Mouse (Mus musculus): ENCODE data around the gene Gm33543. TPM values are rescaled to one million over a fixed set of nuclear protein-coding genes. Genes with fewer than 3 reads are reported as not detected.

Gm33543 gene
- polyA plus RNA-seq, 1 experiment from 2014 or later: not detected

GRCm38 (mm10) chr10:95790771-95791426 lies 51.8 kb downstream of the Gm33543 start:
- Histone ChIP-seq H3K27ac (no peak overlapping the region), H3K9ac (no peak overlapping the region), H3K4me3 (no peak overlapping the region), H3K4me2 (replicated peaks) (no peak overlapping the region), H3K9me3 (no peaks in the 10 kb centered on the region), H3K4me1 (no peaks in the 10 kb centered on the region), H3K36me3 (no peaks in the 10 kb centered on the region), H3K27me3 (no peaks in the 10 kb centered on the region)
- ATAC-seq (ENCODE audit: low FRiP score, low read depth): no peak
- WGBS: 61% methylated on average over 15 of the region's 15 CpGs

- Histone ChIP-seq H3K4me2 (replicated peaks) (no peak overlapping the region), H3K4me3 (no peak overlapping the region), H3K9ac (no peak overlapping the region), H3K9me3 (no peaks in the 10 kb centered on the region; the same call in 1 of the 2 replicates), H3K27me3 (no peaks in the 10 kb centered on the region), H3K27ac (no peak overlapping the region), H3K36me3 (no peaks in the 10 kb centered on the region), H3K4me1 (peaks cover 7% of the 10 kb centered on the region)
- 90% methylated on average over 2 of the region's 2 CpGs for WGBS
- ATAC-seq (ENCODE audit: low FRiP score, low read depth): no peak
These were observed 55.6 kb downstream of the Gm33543 start for GRCm38 (mm10) chr10:95787176-95787575.

GRCm38 (mm10) chr10:95784837-95785236 lies 57.9 kb downstream of the Gm33543 start:
- no peak overlapping the region for H3K9ac ChIP-seq
- WGBS: 7% methylated on average over 7 of the region's 7 CpGs
- no peaks in the 10 kb centered on the region for H3K36me3 ChIP-seq
- H3K27me3 ChIP-seq: no peaks in the 10 kb centered on the region
- no peak; the same call in 1 of the 2 replicates for ATAC-seq (ENCODE audit: low FRiP score, low read depth)
- no peak overlapping the region for H3K4me3 ChIP-seq
- no peaks in the 10 kb centered on the region; the same call in 1 of the 2 replicates for H3K9me3 ChIP-seq
- peak overlapping the region; percentile 7; the same call in 1 of the 2 replicates for H3K4me2 ChIP-seq (replicated peaks)
- H3K4me1 ChIP-seq: peaks cover 7% of the 10 kb centered on the region
- H3K27ac ChIP-seq: no peak overlapping the region

GRCm38 (mm10) chr10:95780881-95781600 lies 61.7 kb downstream of the Gm33543 start:
- Histone ChIP-seq H3K9me3 (no peaks in the 10 kb centered on the region; the same call in 1 of the 2 replicates), H3K9ac (no peak overlapping the region), H3K4me2 (replicated peaks) (no peak overlapping the region), H3K4me1 (peaks cover 23% of the 10 kb centered on the region), H3K27me3 (no peaks in the 10 kb centered on the region), H3K27ac (no peak overlapping the region), H3K36me3 (no peaks in the 10 kb centered on the region), H3K4me3 (no peak overlapping the region)
- no peak for ATAC-seq (ENCODE audit: low FRiP score, low read depth)
- 71% methylated on average over 8 of the region's 8 CpGs for WGBS

- Histone ChIP-seq H3K27me3 (no peaks in the 10 kb centered on the region), H3K4me2 (replicated peaks) (no peak overlapping the region), H3K4me1 (peaks cover 19% of the 10 kb centered on the region), H3K36me3 (no peaks in the 10 kb centered on the region), H3K4me3 (no peak overlapping the region), H3K9me3 (no peaks in the 10 kb centered on the region; the same call in 1 of the 2 replicates), H3K9ac (no peak overlapping the region), H3K27ac (no peak overlapping the region)
- ATAC-seq (ENCODE audit: low FRiP score, low read depth): no peak
- 81% methylated on average over 13 of the region's 13 CpGs for WGBS
These were observed 62.8 kb downstream of the Gm33543 start for GRCm38 (mm10) chr10:95779801-95780385.

- H3K4me3 ChIP-seq: no peak overlapping the region
- 40% methylated on average over 8 of the region's 8 CpGs for WGBS
- H3K4me2 ChIP-seq (replicated peaks): no peak overlapping the region
- no peaks in the 10 kb centered on the region for H3K27me3 ChIP-seq
- no peaks in the 10 kb centered on the region for H3K36me3 ChIP-seq
- no peak overlapping the region for H3K9ac ChIP-seq
- no peak for ATAC-seq (ENCODE audit: low FRiP score, low read depth)
- H3K4me1 ChIP-seq: peaks cover 27% of the 10 kb centered on the region
- H3K27ac ChIP-seq: no peak overlapping the region
- H3K9me3 ChIP-seq: no peaks in the 10 kb centered on the region; the same call in 1 of the 2 replicates
These were observed 64.1 kb downstream of the Gm33543 start for GRCm38 (mm10) chr10:95778622-95779021.

- Histone ChIP-seq H3K4me3 (no peak overlapping the region), H3K9me3 (no peaks in the 10 kb centered on the region; the same call in 1 of the 2 replicates), H3K36me3 (no peaks in the 10 kb centered on the region), H3K27ac (0 out of 2 replicates have a peak overlapping the region, but pooled peaks have one; percentile 11), H3K9ac (no peak overlapping the region), H3K4me2 (replicated peaks) (no peak overlapping the region), H3K27me3 (no peaks in the 10 kb centered on the region), H3K4me1 (peaks cover 34% of the 10 kb centered on the region)
- no peak for ATAC-seq (ENCODE audit: low FRiP score, low read depth)
- 63% methylated on average over 15 of the region's 15 CpGs for WGBS
These were observed 64.9 kb downstream of the Gm33543 start for GRCm38 (mm10) chr10:95777701-95778320.

GRCm38 (mm10) chr10:95777071-95777470 lies 65.7 kb downstream of the Gm33543 start:
- Histone ChIP-seq H3K27ac (no peak overlapping the region), H3K9ac (no peak overlapping the region), H3K4me2 (replicated peaks) (no peak overlapping the region), H3K9me3 (no peaks in the 10 kb centered on the region), H3K4me3 (no peak overlapping the region), H3K27me3 (no peaks in the 10 kb centered on the region), H3K36me3 (no peaks in the 10 kb centered on the region), H3K4me1 (peaks cover 34% of the 10 kb centered on the region)
- ATAC-seq (ENCODE audit: low FRiP score, low read depth): no peak
- WGBS: 68% methylated on average over 1 of the region's 1 CpGs

- no peak overlapping the region for H3K4me2 ChIP-seq (replicated peaks)
- ATAC-seq (ENCODE audit: low FRiP score, low read depth): no peak
- WGBS: 85% methylated on average over 7 of the region's 7 CpGs
- no peak overlapping the region for H3K4me3 ChIP-seq
- H3K4me1 ChIP-seq: peaks cover 34% of the 10 kb centered on the region
- H3K9me3 ChIP-seq: no peaks in the 10 kb centered on the region
- no peaks in the 10 kb centered on the region for H3K27me3 ChIP-seq
- no peaks in the 10 kb centered on the region for H3K36me3 ChIP-seq
- H3K9ac ChIP-seq: no peak overlapping the region
- H3K27ac ChIP-seq: 0 out of 2 replicates have a peak overlapping the region, but pooled peaks have one; percentile 0
These were observed 67.9 kb downstream of the Gm33543 start for GRCm38 (mm10) chr10:95774856-95775255.

- Histone ChIP-seq H3K4me3 (no peak overlapping the region), H3K36me3 (no peaks in the 10 kb centered on the region), H3K27me3 (no peaks in the 10 kb centered on the region), H3K9ac (no peak overlapping the region), H3K9me3 (no peaks in the 10 kb centered on the region), H3K4me2 (replicated peaks) (peak overlapping the region; percentile 14; the same call in 1 of the 2 replicates), H3K4me1 (peaks cover 34% of the 10 kb centered on the region), H3K27ac (peak overlapping the region; percentile 0; the same call in 1 of the 2 replicates)
- peak; percentile 85 for ATAC-seq (ENCODE audit: low FRiP score, low read depth)
- 32% methylated on average over 9 of the region's 9 CpGs for WGBS
These were observed 68.6 kb downstream of the Gm33543 start for GRCm38 (mm10) chr10:95774001-95774628.

Measured in limb, embryonic 13.5 days (tissue).